Mouse (Mus musculus) forebrain, embryonic 13.5 days (tissue): ENCODE data around the gene Fbxw2. TPM values are rescaled to one million over a fixed set of nuclear protein-coding genes. Genes with fewer than 3 reads are reported as not detected.
A peak's percentile ranks its signal among the peaks of the same experiment; 100 is the strongest.
"Not testable (repeated sequence)": the region's sequence is repeated elsewhere in the genome, so short reads cannot be mapped to it uniquely, and the experiment has no call there.

Experiments
- ATAC-seq: fragments of 200-750 bp; cut with Nextera tagmentation; 2 replicates; pipeline ENCODE4 v1.8.0; 2017
- H3K27ac ChIP-seq: fragments of 300-500 bp; sonication (generic); 2 replicates; pipeline ENCODE4 v1.5.1; 2015; ENCODE audit warnings: inconsistent platforms, mild to moderate bottlenecking, moderate library complexity
- H3K27me3 ChIP-seq: fragments of 300-500 bp; sonication (generic); 2 replicates; pipeline ENCODE4 v1.6.1; 2015; ENCODE audit warnings: mild to moderate bottlenecking, inconsistent platforms
- H3K36me3 ChIP-seq: fragments of 300-500 bp; sonication (generic); 2 replicates; pipeline ENCODE4 v1.6.1; 2015; ENCODE audit warnings: mild to moderate bottlenecking, inconsistent platforms; ENCODE audit not compliant: poor library complexity, severe bottlenecking
- H3K4me1 ChIP-seq: fragments of 300-500 bp; sonication (generic); 2 replicates; pipeline ENCODE4 v1.6.1; 2015; ENCODE audit warnings: inconsistent platforms
- H3K4me2 ChIP-seq: fragments of 300-500 bp; sonication (generic); 2 replicates; pipeline ENCODE4 v1.6.1; 2015; ENCODE audit warnings: inconsistent platforms, mild to moderate bottlenecking, moderate library complexity
- H3K4me3 ChIP-seq: fragments of 300-500 bp; sonication (generic); 2 replicates; pipeline ENCODE4 v1.5.1; 2015; ENCODE audit warnings: mild to moderate bottlenecking, inconsistent platforms
- H3K9ac ChIP-seq: fragments of 300-500 bp; sonication (generic); 2 replicates; pipeline ENCODE4 v1.6.1; 2015; ENCODE audit warnings: mild to moderate bottlenecking, inconsistent platforms
- H3K9me3 ChIP-seq: fragments of 300-500 bp; sonication (generic); replicated peaks from 2 replicates; pipeline ENCODE4 v1.6.1; 2016; ENCODE audit warnings: inconsistent platforms
- WGBS: fragments of 180-500 bp; shearing (Covaris S2); methylation state at CpG from one replicate; pipeline ENCODE4 v1.1.7; 2015; 5-methylcytosine and 5-hydroxymethylcytosine counted together
- polyA plus RNA-seq: library from polyadenylated mRNA; unstranded; fragments of >200 nt; fragmentation: Nextera tagmentation; extraction: Ambion mirVana; gene quantifications from 2 replicates; pipeline ENCODE4 v1.2.1, GENCODE M21; 2015

Gene Fbxw2
- polyA plus RNA-seq, 1 experiment from 2014 or later: 86.8 TPM

DNA sequence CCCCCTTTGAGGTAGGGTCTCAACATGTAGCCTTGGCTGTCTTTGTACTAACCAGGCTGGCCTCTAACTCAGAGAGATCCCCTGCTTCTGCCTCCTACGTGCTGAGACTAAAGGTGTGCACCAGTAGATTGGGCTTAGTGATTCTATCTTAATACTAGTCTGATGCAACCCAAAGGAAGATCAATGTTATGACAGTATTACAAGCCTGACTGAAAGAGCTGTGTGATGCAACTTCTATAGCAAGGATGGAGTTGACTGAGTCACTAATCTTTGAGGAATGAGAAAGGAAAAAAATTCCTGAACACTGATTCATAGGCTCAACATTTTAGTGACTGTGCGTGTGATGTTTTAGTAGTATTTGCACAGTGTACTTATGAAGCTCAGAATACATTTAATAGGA is 56.1 kb downstream of the Fbxw2 start:
- WGBS: 95% methylated on average over 2 of the region's 2 CpGs
- Histone ChIP-seq H3K4me1 (peaks cover 32% of the 10 kb centered on the region), H3K4me2 (peak overlapping the region; percentile 75), H3K9me3 (no peaks in the 10 kb centered on the region), H3K36me3 (peaks cover 19% of the 10 kb centered on the region), H3K4me3 (no peak overlapping the region; the same call in 1 of the 2 replicates), H3K27ac (no peak overlapping the region), H3K27me3 (no peaks in the 10 kb centered on the region), H3K9ac (no peak overlapping the region)
- ATAC-seq: no peak

DNA sequence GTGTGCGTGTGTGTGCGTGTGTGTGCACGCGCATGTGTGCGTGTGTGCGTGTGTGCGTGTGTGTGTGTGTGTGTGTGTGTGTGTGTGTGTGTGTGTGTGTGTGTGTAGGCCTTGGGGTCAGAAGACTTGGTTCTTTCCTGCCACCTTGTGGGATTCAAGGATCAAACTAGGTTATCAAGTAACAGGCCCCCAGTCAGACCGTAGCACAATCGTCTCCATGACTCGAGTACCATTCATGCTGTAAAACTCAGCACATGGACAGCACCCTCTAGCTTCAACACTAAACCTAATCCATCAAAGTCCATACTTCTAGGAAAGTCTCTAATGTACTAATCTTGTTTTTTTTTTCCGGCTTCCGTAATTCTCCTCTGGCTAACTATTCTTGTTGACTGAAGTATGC is 61.3 kb downstream of the Fbxw2 start:
- WGBS: 85% methylated on average over 11 of the region's 12 CpGs
- no peaks in the 10 kb centered on the region for H3K9me3 ChIP-seq
- no peaks in the 10 kb centered on the region for H3K27me3 ChIP-seq
- H3K36me3 ChIP-seq: no peaks in the 10 kb centered on the region
- no peak overlapping the region for H3K9ac ChIP-seq
- no peak overlapping the region for H3K27ac ChIP-seq
- H3K4me1 ChIP-seq: no peaks in the 10 kb centered on the region
- no peak overlapping the region for H3K4me3 ChIP-seq
- H3K4me2 ChIP-seq: no peak overlapping the region
- no peak for ATAC-seq

DNA sequence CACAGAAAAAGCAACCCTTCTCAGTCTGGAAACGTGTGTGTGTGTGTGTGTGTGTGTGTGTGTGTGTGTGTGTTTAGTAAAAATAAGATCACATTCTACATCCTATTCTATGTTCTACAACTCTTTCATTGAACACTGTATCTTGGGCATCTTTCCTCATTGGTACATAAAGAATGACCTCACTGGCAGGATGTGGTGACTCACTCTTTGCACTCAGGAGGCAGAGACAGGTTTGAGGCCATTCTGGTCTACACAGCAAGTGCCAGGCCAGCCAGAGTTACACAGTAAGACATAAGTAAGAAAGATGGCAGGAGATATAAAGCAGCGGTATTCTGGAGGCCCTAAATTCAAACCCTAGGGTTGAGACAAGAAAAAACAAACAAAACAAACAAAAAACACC is 63.2 kb downstream of the Fbxw2 start:
- no peaks in the 10 kb centered on the region for H3K9me3 ChIP-seq
- 63% methylated on average over 2 of the region's 2 CpGs for WGBS
- no peaks in the 10 kb centered on the region for H3K4me1 ChIP-seq
- no peak overlapping the region for H3K27ac ChIP-seq
- ATAC-seq: no peak
- no peaks in the 10 kb centered on the region for H3K27me3 ChIP-seq
- H3K4me3 ChIP-seq: no peak overlapping the region
- no peak overlapping the region for H3K4me2 ChIP-seq
- no peak overlapping the region for H3K9ac ChIP-seq
- no peaks in the 10 kb centered on the region for H3K36me3 ChIP-seq

DNA sequence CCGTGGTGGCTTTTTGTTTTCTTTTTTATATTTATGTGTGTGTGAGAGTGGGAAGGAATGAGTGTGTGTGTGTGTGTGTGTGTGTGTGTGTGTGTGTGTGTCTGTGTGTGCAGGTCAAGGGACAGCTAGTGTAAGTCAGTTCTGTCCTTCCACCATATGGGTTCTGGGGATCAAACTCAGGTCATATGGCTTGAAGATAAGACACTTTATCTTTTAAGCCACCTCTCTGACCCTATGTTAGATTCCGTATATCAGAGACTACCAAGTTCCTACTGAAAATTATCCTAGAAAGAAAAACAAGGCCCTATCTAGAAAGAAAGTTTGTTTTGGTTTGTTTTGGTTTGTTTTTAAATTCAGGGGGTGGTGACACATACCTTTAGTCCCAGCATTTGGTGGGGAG is 63.9 kb downstream of the Fbxw2 start:
- no peak overlapping the region for H3K4me3 ChIP-seq
- no peak for ATAC-seq
- H3K4me1 ChIP-seq: no peaks in the 10 kb centered on the region
- H3K9me3 ChIP-seq: no peaks in the 10 kb centered on the region
- H3K27ac ChIP-seq: no peak overlapping the region
- no peaks in the 10 kb centered on the region for H3K27me3 ChIP-seq
- no peak overlapping the region for H3K9ac ChIP-seq
- no peak overlapping the region for H3K4me2 ChIP-seq
- WGBS: 90% methylated on average over 2 of the region's 2 CpGs
- no peaks in the 10 kb centered on the region for H3K36me3 ChIP-seq

DNA sequence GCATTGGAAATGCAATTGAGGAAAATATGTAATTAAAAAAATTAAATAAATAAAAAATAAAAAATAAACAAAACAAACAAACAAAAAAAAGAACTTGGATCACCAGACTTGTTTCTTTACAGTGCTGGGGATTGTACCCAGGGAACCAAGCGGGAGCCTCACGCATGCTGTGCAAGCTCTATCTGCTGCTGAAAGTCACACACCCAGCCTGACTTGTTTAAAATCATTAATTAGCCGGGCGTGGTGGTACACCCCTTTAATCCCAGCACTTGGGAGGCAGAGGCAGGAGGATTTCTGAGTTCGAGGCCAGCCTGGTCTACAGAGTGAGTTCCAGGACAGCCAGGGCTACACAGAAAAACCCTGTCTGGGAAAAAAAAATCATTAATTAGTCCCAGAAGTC is 64.8 kb downstream of the Fbxw2 start:
- not testable (repeated sequence) for H3K9me3 ChIP-seq, H3K27me3 ChIP-seq, H3K4me2 ChIP-seq, H3K36me3 ChIP-seq, H3K27ac ChIP-seq, H3K9ac ChIP-seq, H3K4me1 ChIP-seq, ATAC-seq, H3K4me3 ChIP-seq
- WGBS: 90% methylated on average over 5 of the region's 5 CpGs

DNA sequence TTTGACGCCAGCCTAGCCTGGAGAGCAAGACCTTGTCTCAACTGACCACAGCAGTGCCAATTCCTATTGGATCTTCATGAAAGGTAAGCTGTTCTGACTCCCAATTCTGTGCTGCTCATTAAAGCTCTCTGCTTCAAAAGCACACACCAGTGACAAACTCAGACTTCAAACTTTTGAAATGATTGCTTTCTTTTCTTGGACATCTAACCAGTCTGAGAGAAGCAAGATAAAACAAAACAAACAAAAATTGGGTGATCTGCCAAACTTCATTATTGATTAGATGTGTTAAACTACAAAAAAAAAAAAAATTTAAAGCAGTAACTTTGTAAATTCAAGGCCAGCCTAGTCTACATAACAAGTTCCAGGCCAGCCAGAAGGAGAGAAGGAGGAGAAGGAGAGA is 68.8 kb downstream of the Fbxw2 start:
- H3K4me2 ChIP-seq: no peak overlapping the region
- no peak overlapping the region for H3K27ac ChIP-seq
- H3K4me1 ChIP-seq: peaks cover 18% of the 10 kb centered on the region
- H3K36me3 ChIP-seq: no peaks in the 10 kb centered on the region
- no peaks in the 10 kb centered on the region for H3K9me3 ChIP-seq
- no peak overlapping the region for H3K9ac ChIP-seq
- H3K27me3 ChIP-seq: no peaks in the 10 kb centered on the region; the same call in 1 of the 2 replicates
- H3K4me3 ChIP-seq: no peak overlapping the region
- ATAC-seq: no peak
- WGBS: 81% methylated on average over 1 of the region's 1 CpGs

DNA sequence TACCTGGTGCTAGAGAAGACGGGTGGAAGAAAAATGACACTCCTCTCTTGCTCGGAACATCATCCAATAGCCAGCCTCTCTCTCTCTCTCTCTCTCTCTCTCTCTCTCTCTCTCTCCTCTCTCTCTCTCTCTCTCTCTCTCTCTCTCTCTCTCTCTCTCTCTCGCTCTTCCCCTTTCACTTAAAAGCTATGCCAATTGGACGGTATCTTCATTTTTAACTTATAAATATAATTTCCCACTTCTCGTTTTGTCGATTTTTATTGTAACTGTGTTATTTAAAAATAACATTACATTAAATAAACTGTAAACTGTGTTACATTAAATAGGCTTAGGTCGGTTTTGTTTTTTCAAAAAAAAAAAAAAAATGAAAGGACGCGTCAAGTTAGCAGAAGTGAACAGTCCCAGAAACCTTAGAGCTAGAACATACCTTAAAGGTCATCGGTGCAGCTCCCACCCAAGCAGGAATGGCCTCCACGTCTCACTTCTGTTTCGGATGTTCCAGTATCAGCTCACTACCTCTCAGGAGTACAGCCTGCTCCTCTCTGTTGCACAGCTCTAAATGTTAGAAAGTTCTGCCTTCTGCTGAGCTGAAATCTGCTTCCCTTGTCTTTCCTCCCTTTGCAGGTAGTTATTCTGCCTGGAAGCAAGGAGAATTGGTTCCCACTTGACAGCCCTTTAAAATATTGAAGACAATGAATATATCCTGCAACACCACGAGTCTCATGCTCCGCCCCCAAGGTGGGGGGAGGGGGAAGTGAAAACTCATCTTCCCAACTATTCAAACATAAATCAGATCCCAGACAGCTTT is 71.4 kb downstream of the Fbxw2 start, which contains the start of gene Gapvd1:
Gapvd1 (minus strand) TSS at position 682 of the 808 bp plus-strand sequence.
- ATAC-seq: peak; percentile 23; the same call in 1 of the 2 replicates
- Histone ChIP-seq H3K9ac (peak within 1 kb of the TSS; percentile 98), H3K27ac (peak within 1 kb of the TSS; percentile 94), H3K9me3 (no peaks in the 10 kb centered on the region), H3K4me3 (peak within 1 kb of the TSS; percentile 95), H3K4me1 (peaks cover 28% of the 10 kb centered on the region), H3K36me3 (no peaks in the 10 kb centered on the region), H3K4me2 (peak within 1 kb of the TSS; percentile 76), H3K27me3 (no peaks in the 10 kb centered on the region; the same call in 1 of the 2 replicates)
- WGBS: 1% methylated on average over 14 of the region's 14 CpGs

Other genes starting within 250 kb of the Fbxw2 start
- gene Gapvd1, start 71.1 kb downstream of the Fbxw2 start, polyA plus RNA-seq: 112 and 123 TPM in 2 replicates
- gene Hspa5, start 54.3 kb downstream of the Fbxw2 start, polyA plus RNA-seq: 424 and 446 TPM in 2 replicates
- 27.2 and 29.8 TPM in 2 replicates for gene Rabepk, start 26.4 kb downstream of the Fbxw2 start, polyA plus RNA-seq
- gene Gm34653, start 6.7 kb upstream of the Fbxw2 start, polyA plus RNA-seq: 0.10 TPM in 1 of 2 replicates, not detected in the other
- 0.08 TPM in 1 of 2 replicates, not detected in the other for gene Cutal, start 48.1 kb upstream of the Fbxw2 start, polyA plus RNA-seq
- 101 and 109 TPM in 2 replicates for gene Psmd5, start 48.7 kb upstream of the Fbxw2 start, polyA plus RNA-seq
- 4.2 and 4.5 TPM in 2 replicates for gene Phf19, start 87.7 kb upstream of the Fbxw2 start, polyA plus RNA-seq
- gene Traf1, start 135.5 kb upstream of the Fbxw2 start, polyA plus RNA-seq: 0.13 and 0.34 TPM in 2 replicates
- gene Hc, start 235.1 kb upstream of the Fbxw2 start, polyA plus RNA-seq: 0.35 and 0.36 TPM in 2 replicates